Mouse (Mus musculus) hindbrain, postnatal 0 days (tissue): ENCODE data around the gene Drap1. TPM values are rescaled to one million over a fixed set of nuclear protein-coding genes. Genes with fewer than 3 reads are reported as not detected.
"Not testable (repeated sequence)": the region's sequence is repeated elsewhere in the genome, so short reads cannot be mapped to it uniquely, and the experiment has no call there.

Experiments
- ATAC-seq: fragments of 200-750 bp; cut with Nextera tagmentation; 2 replicates; pipeline ENCODE4 v1.8.0; 2017; ENCODE audit warnings: mild to moderate bottlenecking, moderate TSS enrichment, moderate library complexity
- DNase-seq: peaks from one replicate; pipeline ENCODE4 v3.0.0-alpha.2; 2015; ENCODE audit warnings: low spot score
- H3K27ac ChIP-seq: fragments of 300-500 bp; sonication (generic); 2 replicates; pipeline ENCODE4 v1.5.1; 2014; ENCODE audit warnings: mild to moderate bottlenecking
- H3K27me3 ChIP-seq: fragments of 300-500 bp; sonication (generic); 2 replicates; pipeline ENCODE4 v1.6.1; 2014; ENCODE audit warnings: low read length, mixed read lengths; ENCODE audit not compliant: insufficient read depth
- H3K36me3 ChIP-seq: fragments of 300-500 bp; sonication (generic); 2 replicates; pipeline ENCODE4 v1.6.1; 2014; ENCODE audit warnings: low read length, mixed read lengths; ENCODE audit not compliant: insufficient read depth
- H3K4me1 ChIP-seq: fragments of 300-500 bp; sonication (generic); 2 replicates; pipeline ENCODE4 v1.6.1; 2014; ENCODE audit warnings: antibody characterized with exemption, low read length, mixed read lengths; ENCODE audit not compliant: insufficient read depth
- H3K4me2 ChIP-seq: fragments of 300-500 bp; sonication (generic); 2 replicates; pipeline ENCODE4 v1.6.1; 2014; ENCODE audit warnings: low read depth, mild to moderate bottlenecking, low read length, moderate library complexity, mixed read lengths
- H3K4me3 ChIP-seq: fragments of 300-500 bp; sonication (generic); 2 replicates; pipeline ENCODE4 v1.5.1; 2014; ENCODE audit warnings: low read length
- H3K9ac ChIP-seq: fragments of 300-500 bp; sonication (generic); replicated peaks from 2 replicates; pipeline ENCODE4 v1.6.1; 2014; ENCODE audit warnings: mild to moderate bottlenecking, low read length, moderate library complexity, mixed read lengths
- H3K9me3 ChIP-seq: fragments of 300-500 bp; sonication (generic); 2 replicates; pipeline ENCODE4 v1.6.1; 2016; ENCODE audit warnings: low read length, mixed read lengths
- CTCF ChIP-seq: IDR thresholded peaks from 2 replicates; pipeline ENCODE4 v1.5.1; 2016; ENCODE audit warnings: antibody characterized with exemption, control low read depth, low read depth
- WGBS: fragments of 180-500 bp; shearing (Covaris S2); extraction: QIAGEN DNeasy Blood & Tissue Kit; methylation state at CpG from one replicate; pipeline ENCODE4 v1.1.7; 2014; 5-methylcytosine and 5-hydroxymethylcytosine counted together
- polyA plus RNA-seq: library from polyadenylated mRNA; unstranded; fragments of >200 nt; fragmentation: Nextera tagmentation; extraction: Ambion mirVana; gene quantifications from 2 replicates; pipeline ENCODE4 v1.2.1, GENCODE M21; 2015
- total RNA-seq: library from RNA; depleted of rRNA; stranded (reverse); fragments of >200 nt; gene quantifications from 2 replicates; pipeline ENCODE4 v1.2.3, GENCODE M21; 2014

Gene Drap1
- total and polyA plus RNA-seq, 2 experiments from 2014 or later, result 111 to 331 TPM

DNA sequence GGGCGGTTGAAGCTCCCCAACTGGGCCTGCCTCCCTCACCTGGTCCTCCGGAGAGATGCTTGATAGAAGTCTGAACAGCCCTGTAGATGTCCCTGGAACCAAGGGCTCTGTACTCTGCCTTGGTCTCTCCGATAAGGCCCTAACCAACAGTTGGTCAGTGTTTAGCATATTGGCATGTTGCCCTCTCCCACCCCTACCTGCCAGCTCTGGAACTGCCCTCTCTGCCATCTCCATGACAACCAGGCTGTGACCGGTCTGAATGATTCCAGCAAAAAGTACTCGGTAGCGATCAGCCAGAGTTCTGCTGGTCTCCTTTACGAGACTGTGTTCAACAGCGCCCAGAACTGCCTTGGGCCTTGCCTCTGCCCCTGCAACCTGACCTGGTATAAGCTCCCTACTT is 22.5 kb downstream of the Drap1 start, which contains the start of gene Tsga10ip:
Gene Tsga10ip, minus strand, starts transcription at position 234 of the 400 bp plus-strand sequence.
- Histone ChIP-seq H3K36me3 (no peaks in the 10 kb centered on the region), H3K9me3 (no peaks in the 10 kb centered on the region), H3K4me3 (no peak within 1 kb of the TSS), H3K27me3 (no peaks in the 10 kb centered on the region), H3K9ac (no peak within 1 kb of the TSS), H3K27ac (no peak within 1 kb of the TSS), H3K4me1 (0 out of 2 replicates have a peak, but pooled peaks cover 3% of the 10 kb centered on the region), H3K4me2 (no peak within 1 kb of the TSS)
- 67% methylated on average over 8 of the region's 8 CpGs for WGBS
- DNase-seq (no peak), ATAC-seq (no peak)
- no peak for TF ChIP-seq CTCF

DNA sequence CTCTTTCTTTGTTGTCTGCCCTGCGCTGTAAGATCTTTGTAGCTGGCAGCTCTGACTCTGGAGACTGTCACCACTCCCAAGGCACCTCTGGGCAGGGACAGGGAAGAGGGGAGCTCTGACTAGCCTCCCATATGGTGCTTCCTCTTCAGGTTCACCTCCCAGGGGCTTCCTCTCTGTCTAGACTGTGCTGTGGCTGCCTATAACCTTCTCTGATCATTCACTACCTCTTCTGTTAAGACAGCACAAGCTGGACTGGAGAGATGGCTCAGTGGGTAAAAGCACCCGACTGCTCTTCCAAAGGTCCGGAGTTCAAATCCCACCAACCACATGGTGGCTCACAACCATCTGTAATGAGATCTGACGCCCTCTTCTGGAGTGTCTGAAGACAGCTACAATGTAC is 23.7 kb downstream of the Drap1 start:
- H3K4me3 ChIP-seq, H3K4me2 ChIP-seq, ATAC-seq, H3K36me3 ChIP-seq, H3K4me1 ChIP-seq, H3K9me3 ChIP-seq, H3K27me3 ChIP-seq, DNase-seq, H3K27ac ChIP-seq, H3K9ac ChIP-seq: not testable (repeated sequence)
- WGBS, result 69% methylated on average over 4 of the region's 4 CpGs

DNA sequence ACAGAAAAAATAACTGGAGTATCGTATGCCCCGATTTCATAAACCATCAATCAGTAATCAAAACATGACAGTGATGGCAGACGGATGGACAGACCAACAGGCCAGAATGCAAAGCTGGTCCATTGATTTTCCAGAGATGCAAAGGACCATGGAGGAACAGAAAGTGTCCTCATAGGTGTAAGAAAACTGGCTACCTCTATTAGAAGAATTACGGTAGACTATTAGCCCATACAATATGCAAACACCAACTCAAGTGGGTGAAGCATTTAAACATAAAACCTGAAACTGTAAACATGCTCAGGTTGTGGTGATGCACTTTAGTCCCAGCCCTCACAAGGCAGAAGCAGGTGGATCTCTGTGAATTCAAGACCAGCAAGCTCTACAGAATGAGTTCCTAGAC is 29.4 kb downstream of the Drap1 start:
- Histone ChIP-seq H3K9me3 (no peaks in the 10 kb centered on the region), H3K4me3 (no peak overlapping the region), H3K36me3 (no peaks in the 10 kb centered on the region), H3K4me1 (no peaks in the 10 kb centered on the region), H3K27me3 (no peaks in the 10 kb centered on the region), H3K4me2 (no peak overlapping the region), H3K9ac (no peak overlapping the region), H3K27ac (no peak overlapping the region)
- DNase-seq (no peak), ATAC-seq (no peak)
- TF ChIP-seq CTCF, result no peak
- WGBS, result 71% methylated on average over 4 of the region's 4 CpGs

GRCm38 (mm10) chr19:5394168-5394567 is 30.6 kb downstream of the Drap1 start:
- no peak overlapping the region for H3K27ac ChIP-seq
- no peaks in the 10 kb centered on the region for H3K27me3 ChIP-seq
- H3K9me3 ChIP-seq, result no peaks in the 10 kb centered on the region
- no peak for DNase-seq
- H3K9ac ChIP-seq, result no peak overlapping the region
- WGBS, result 54% methylated on average over 10 of the region's 10 CpGs
- ATAC-seq, result no peak
- no peaks in the 10 kb centered on the region for H3K36me3 ChIP-seq
- no peak for TF ChIP-seq CTCF
- no peak overlapping the region for H3K4me3 ChIP-seq
- H3K4me1 ChIP-seq, result peaks cover 4% of the 10 kb centered on the region; the same call in 1 of the 2 replicates
- no peak overlapping the region for H3K4me2 ChIP-seq

- Histone ChIP-seq H3K4me1 (peaks cover 5% of the 10 kb centered on the region; the same call in 1 of the 2 replicates), H3K4me2 (no peak overlapping the region), H3K4me3 (no peak overlapping the region), H3K9me3 (no peaks in the 10 kb centered on the region), H3K27ac (no peak overlapping the region), H3K36me3 (no peaks in the 10 kb centered on the region), H3K27me3 (no peaks in the 10 kb centered on the region), H3K9ac (no peak overlapping the region)
- peak; percentile 48 for DNase-seq
- TF ChIP-seq CTCF, result no peak
- 49% methylated on average over 4 of the region's 4 CpGs for WGBS
- ATAC-seq, result no peak
Measured at GRCm38 (mm10) chr19:5392892-5393291, 31.9 kb downstream of the Drap1 start.

DNA sequence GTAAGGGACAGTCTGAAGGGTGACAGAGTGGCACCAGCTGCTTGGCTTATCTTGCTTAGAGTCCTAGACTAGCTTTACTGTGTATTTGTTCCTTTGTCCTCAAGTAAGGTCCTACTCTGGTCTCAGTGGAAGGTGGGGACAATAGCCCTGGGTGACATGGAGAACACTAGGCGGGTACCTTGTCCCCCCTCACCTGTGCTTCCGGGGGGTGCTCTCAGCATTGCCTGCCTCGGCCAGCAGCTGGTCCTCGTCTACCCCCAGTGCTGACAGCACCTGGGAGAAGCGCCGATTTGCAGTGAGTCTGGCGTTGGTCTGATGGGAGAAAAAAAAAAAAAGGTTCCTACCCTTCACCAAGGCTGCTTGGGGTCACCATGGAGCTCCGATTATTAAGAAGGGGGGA is 34.4 kb downstream of the Drap1 start:
- no peak for ATAC-seq
- H3K4me3 ChIP-seq, result no peak overlapping the region
- H3K27me3 ChIP-seq, result no peaks in the 10 kb centered on the region
- WGBS, result 84% methylated on average over 8 of the region's 8 CpGs
- peak overlapping the region; percentile 83; the same call in 1 of the 2 replicates for H3K4me2 ChIP-seq
- H3K27ac ChIP-seq, result no peak overlapping the region
- H3K9me3 ChIP-seq, result no peaks in the 10 kb centered on the region
- TF ChIP-seq CTCF, result no peak
- no peak overlapping the region for H3K9ac ChIP-seq
- peaks cover 17% of the 10 kb centered on the region for H3K4me1 ChIP-seq
- no peak for DNase-seq
- no peaks in the 10 kb centered on the region for H3K36me3 ChIP-seq

DNA sequence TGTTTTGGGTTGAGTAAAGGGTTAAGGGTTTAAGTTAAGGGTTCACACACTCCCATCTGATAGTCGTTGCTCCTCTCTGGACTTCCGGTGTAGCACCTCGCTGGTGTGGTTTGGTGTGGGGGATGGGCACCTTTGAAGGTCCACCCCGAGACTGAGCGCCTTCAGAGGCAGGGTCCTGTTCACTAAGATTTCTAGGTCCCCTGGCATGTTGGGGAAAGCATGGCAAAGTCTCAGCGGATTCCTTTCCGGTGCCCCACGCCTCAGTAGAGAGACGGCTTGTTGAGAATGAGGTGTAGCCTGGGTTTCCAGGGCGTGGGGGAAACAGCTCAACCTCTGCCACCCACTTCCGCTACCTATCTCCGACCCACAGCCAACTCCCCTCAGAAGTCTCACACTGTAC is 35.1 kb downstream of the Drap1 start:
- Histone ChIP-seq H3K9ac (peak overlapping the region; percentile 97; the same call in 1 of the 2 replicates), H3K9me3 (no peaks in the 10 kb centered on the region), H3K36me3 (peaks cover 5% of the 10 kb centered on the region; the same call in 1 of the 2 replicates), H3K4me3 (peak overlapping the region; percentile 97), H3K27me3 (no peaks in the 10 kb centered on the region), H3K27ac (no peak overlapping the region), H3K4me1 (peaks cover 17% of the 10 kb centered on the region), H3K4me2 (peak overlapping the region; percentile 83)
- no peak for TF ChIP-seq CTCF
- ATAC-seq (no peak), DNase-seq (no peak)
- 53% methylated on average over 12 of the region's 12 CpGs for WGBS
